Mouse (Mus musculus): ENCODE measurements at regions not wholly inside any gene's neighbourhood (a gene's known extent, or its start where the extent isn't known, plus 50 kb on each side); places are given as distances from the start of the nearest gene placed in this dataset.

DNA sequence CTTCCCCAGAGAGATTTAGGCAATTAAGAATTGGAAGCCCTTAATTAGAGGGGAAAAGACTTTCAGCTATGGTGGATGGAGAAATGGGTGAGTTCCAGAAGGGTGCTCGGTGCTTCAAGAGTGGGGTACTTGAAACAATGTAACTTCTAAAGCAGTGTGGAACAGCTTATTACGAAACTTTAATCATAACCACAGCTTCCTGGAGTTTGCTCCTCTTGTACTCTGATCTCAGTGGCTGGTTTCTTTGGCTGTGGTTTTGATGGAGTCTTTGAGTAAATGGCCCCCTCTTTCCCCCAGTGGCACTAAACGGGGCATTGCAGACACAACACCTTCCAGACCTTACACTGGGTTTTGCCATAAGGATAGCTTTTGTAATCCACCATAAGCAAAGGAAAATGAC is 116.6 kb downstream of the Lca5 start:
- TF ChIP-seq GATA1 (IDR thresholded peaks at IDR 0.05; ENCODE audit: low read length) = no peak
- no peak for TF ChIP-seq TAL1 (IDR thresholded peaks at IDR 0.05; ENCODE audit: low read length)
